Comparison of ENCODE assay signal across 22 mouse cellular contexts in genomic region chr3:54595193-54595592, GRCm38 (mm10).
DNase-seq lines count a peak whose midpoint lies in the region; ATAC-seq and TF ChIP-seq lines count a peak whose summit lies in the region.
"Had no signal": no experiment of that assay in that cellular context is flagged by ENCODE, and none has a peak within 500 bp of the region (broad histone marks: within the 10 kb centered on the region; RNA-seq: fewer than 3 reads in every experiment).

No protein-coding gene starts in this region.

- intact Hi-C loops in left cerebral cortex, adult 2 months (cut with DNase I) = no loop called here

- TF ChIP-seq EP300 in stomach, postnatal 0 days (optimal IDR thresholded peaks at IDR 0.05) = no peak

- no peaks in the 10 kb centered on the region for H3K4me1 ChIP-seq in kidney, adult 2 months (ENCODE audit: control insufficient read depth, insufficient read depth, low read length)
- peaks cover 11% of the 10 kb centered on the region for H3K4me1 ChIP-seq in kidney, embryonic 16.5 days (ENCODE audit: insufficient read depth, low read length)
- no peaks in the 10 kb centered on the region for H3K4me1 ChIP-seq in testis, adult 2 months (ENCODE audit: control insufficient read depth, insufficient read depth, low read length)
- no peaks in the 10 kb centered on the region for H3K4me1 ChIP-seq in stomach, postnatal 0 days (replicated peaks; ENCODE audit: control insufficient read depth, insufficient read depth)

- no peak overlapping the region for H3K9ac ChIP-seq in kidney, embryonic 16.5 days (replicated peaks; ENCODE audit: low read length)
- H3K9ac ChIP-seq in stomach, postnatal 0 days (ENCODE audit: low read length) = no peak overlapping the region
- H3K9ac ChIP-seq: embryonic facial prominence, embryonic 15.5 days; hindbrain, embryonic 15.5 days; liver, embryonic 13.5 days had no signal

- no peak for DNase-seq in kidney, adult 2 months
- no peak for DNase-seq in testis, postnatal 14 days (ENCODE audit: low spot score)
- DNase-seq in R1 (ENCODE audit: low read depth, low spot score) = peak; percentile 58
- DNase-seq in stomach, postnatal 0 days (ENCODE audit: low spot score) = no peak
- no peak for DNase-seq in right cerebral cortex, postnatal 4 days
- DNase-seq in left cerebral cortex, adult 2 months (ENCODE audit: extremely low spot score in 1 of 2, low spot score in 2 of 2) = no peak
- DNase-seq: adrenal gland, adult 2 months; cerebellum, adult 8-10 months; embryo, embryonic 11 days; gastrocnemius, postnatal 36 days; heart, postnatal 14 days; kidney, adult 9 months; liver, embryonic 13.5 days; lung, postnatal 14 days; right cerebral cortex, postnatal 14 days; thymus, adult 2 months had no signal

- TF ChIP-seq POLR2A in kidney, adult 2 months (IDR thresholded peaks at IDR 0.05; ENCODE audit: low read depth, low read length) = no peak
- no peak for TF ChIP-seq POLR2A in testis, adult 2 months (IDR thresholded peaks at IDR 0.05; ENCODE audit: control insufficient read depth, low read depth, low read length)

- H3K27me3 ChIP-seq in kidney, adult 2 months (replicated peaks; ENCODE audit: control insufficient read depth, insufficient read depth, low read length) = no peaks in the 10 kb centered on the region
- H3K27me3 ChIP-seq in kidney, embryonic 16.5 days (ENCODE audit: insufficient read depth, low read length) = no peaks in the 10 kb centered on the region
- no peaks in the 10 kb centered on the region for H3K27me3 ChIP-seq in testis, adult 2 months (ENCODE audit: control insufficient read depth, insufficient read depth, low read length)
- H3K27me3 ChIP-seq in stomach, postnatal 0 days (ENCODE audit: control insufficient read depth, insufficient read depth, low read length) = no peaks in the 10 kb centered on the region
- H3K27me3 ChIP-seq: embryonic facial prominence, embryonic 15.5 days; hindbrain, embryonic 15.5 days; liver, embryonic 13.5 days had no signal

- WGBS in kidney, adult 2 months = 91% methylated on average over 3 of the region's 3 CpGs
- WGBS in kidney, embryonic 16.5 days = 90% methylated on average over 3 of the region's 3 CpGs
- WGBS in stomach, postnatal 0 days = 89% methylated on average over 3 of the region's 3 CpGs

- 0 out of 2 replicates have a peak, but pooled peaks have one; percentile 0 for TF ChIP-seq CTCF in kidney, adult 2 months (conservative IDR thresholded peaks at IDR 0.05; ENCODE audit: insufficient read depth, insufficient read length, low read depth, low read length)
- TF ChIP-seq CTCF in testis, adult 2 months (IDR thresholded peaks at IDR 0.05; ENCODE audit: control insufficient read depth, insufficient read depth, insufficient replicate concordance, low read depth, low read length) = peak; percentile 67; the same call in 1 of the 2 replicates
- TF ChIP-seq CTCF in stomach, postnatal 0 days (IDR thresholded peaks at IDR 0.05; ENCODE audit: low read depth) = peak; percentile 38; the same call in 1 of the 2 replicates
- no peak; the same call in none of the 2 replicates for TF ChIP-seq CTCF in left cerebral cortex, adult 2 months (IDR thresholded peaks at IDR 0.05)

- H3K4me2 ChIP-seq in kidney, embryonic 16.5 days (replicated peaks; ENCODE audit: low read depth, low read length) = no peak overlapping the region
- H3K4me2 ChIP-seq in stomach, postnatal 0 days (replicated peaks; ENCODE audit: low read depth) = no peak overlapping the region
- H3K4me2 ChIP-seq: embryonic facial prominence, embryonic 15.5 days; heart, embryonic 11.5 days; hindbrain, embryonic 15.5 days; liver, embryonic 13.5 days had no signal

- no peak overlapping the region for H3K4me3 ChIP-seq in kidney, adult 2 months (ENCODE audit: insufficient read depth, low read depth, low read length)
- no peak overlapping the region for H3K4me3 ChIP-seq in kidney, embryonic 16.5 days (ENCODE audit: low read length)
- no peak overlapping the region for H3K4me3 ChIP-seq in testis, adult 2 months (ENCODE audit: control insufficient read depth, low read depth, low read length)
- no peak overlapping the region for H3K4me3 ChIP-seq in stomach, postnatal 0 days (ENCODE audit: low read depth, low read length)
- no peak overlapping the region for H3K4me3 ChIP-seq in left cerebral cortex, adult 2 months
- H3K4me3 ChIP-seq: embryonic facial prominence, embryonic 15.5 days; hindbrain, embryonic 15.5 days; limb, embryonic 10.5 days; liver, embryonic 13.5 days had no signal

- peaks cover 7% of the 10 kb centered on the region; the same call in 1 of the 2 replicates for H3K9me3 ChIP-seq in kidney, embryonic 16.5 days (ENCODE audit: low read length)
- H3K9me3 ChIP-seq in stomach, postnatal 0 days (ENCODE audit: control insufficient read depth, low read length) = no peaks in the 10 kb centered on the region
- H3K9me3 ChIP-seq: embryonic facial prominence, embryonic 15.5 days; hindbrain, embryonic 15.5 days; limb, embryonic 10.5 days; liver, embryonic 13.5 days had no signal

- no peak for ATAC-seq in kidney, embryonic 16.5 days (ENCODE audit: low FRiP score, low TSS enrichment)
- ATAC-seq in stomach, postnatal 0 days (ENCODE audit: low FRiP score, low TSS enrichment) = no peak

- H3K36me3 ChIP-seq in kidney, adult 2 months (ENCODE audit: control insufficient read depth, insufficient read depth, low read length) = no peaks in the 10 kb centered on the region
- no peaks in the 10 kb centered on the region for H3K36me3 ChIP-seq in kidney, embryonic 16.5 days (ENCODE audit: insufficient read depth, low read length)
- H3K36me3 ChIP-seq in testis, adult 2 months (ENCODE audit: control insufficient read depth, insufficient read depth, low read length) = no peaks in the 10 kb centered on the region
- no peaks in the 10 kb centered on the region for H3K36me3 ChIP-seq in stomach, postnatal 0 days (ENCODE audit: control insufficient read depth, insufficient read depth, low read length)
- H3K36me3 ChIP-seq: embryonic facial prominence, embryonic 15.5 days; hindbrain, embryonic 15.5 days; limb, embryonic 10.5 days; liver, embryonic 13.5 days had no signal

- no peak overlapping the region for H3K27ac ChIP-seq in kidney, adult 2 months (ENCODE audit: insufficient read depth, low read depth, low read length)
- H3K27ac ChIP-seq in kidney, embryonic 16.5 days (ENCODE audit: low read length) = no peak overlapping the region
- H3K27ac ChIP-seq in testis, adult 2 months (ENCODE audit: control insufficient read depth, insufficient read depth, low read depth, low read length) = no peak overlapping the region
- no peak overlapping the region for H3K27ac ChIP-seq in stomach, postnatal 0 days (replicated peaks)
- no peak overlapping the region for H3K27ac ChIP-seq in left cerebral cortex, adult 2 months
- H3K27ac ChIP-seq: embryonic facial prominence, embryonic 15.5 days; hindbrain, embryonic 15.5 days; limb, embryonic 10.5 days; liver, embryonic 13.5 days had no signal
